Mouse (Mus musculus) ES-Bruce4 (cell line): Measurements from ENCODE around the gene Dnlz. TPM values are rescaled to one million over a fixed set of nuclear protein-coding genes. Genes with fewer than 3 reads are reported as not detected.

Experiments
- H3K27ac ChIP-seq: 2 replicates; pipeline ENCODE4 v1.5.1; 2012; ENCODE audit warnings: low read length, inconsistent platforms; ENCODE audit not compliant: insufficient read depth
- H3K27me3 ChIP-seq: 2 replicates; pipeline ENCODE4 v1.6.1; 2012; ENCODE audit warnings: mild to moderate bottlenecking, low read length, inconsistent platforms; ENCODE audit not compliant: control insufficient read depth, poor library complexity, insufficient read depth, severe bottlenecking
- H3K36me3 ChIP-seq: 2 replicates; pipeline ENCODE4 v1.6.1; 2012; ENCODE audit warnings: inconsistent platforms, mild to moderate bottlenecking, low read length, moderate library complexity; ENCODE audit not compliant: control insufficient read depth, poor library complexity, insufficient read depth, severe bottlenecking
- H3K4me1 ChIP-seq: one replicate; pipeline ENCODE4 v1.8.1; 2011; ENCODE audit warnings: low read length; ENCODE audit not compliant: control insufficient read depth, insufficient read depth
- H3K4me3 ChIP-seq: 2 replicates; pipeline ENCODE4 v1.5.1; 2011; ENCODE audit warnings: low read depth, mild to moderate bottlenecking, low read length
- H3K9ac ChIP-seq: 2 replicates; pipeline ENCODE4 v1.6.1; 2012; ENCODE audit warnings: low read depth, mild to moderate bottlenecking, inconsistent platforms; ENCODE audit not compliant: poor library complexity, severe bottlenecking
- H3K9me3 ChIP-seq: replicated peaks from 2 replicates; pipeline ENCODE4 v1.6.1; 2012; ENCODE audit warnings: mild to moderate bottlenecking, low read length, inconsistent platforms; ENCODE audit not compliant: control insufficient read depth, poor library complexity, insufficient read depth, severe bottlenecking
- CTCF ChIP-seq: IDR thresholded peaks from one replicate; pipeline ENCODE4 v1.8.1; 2011; ENCODE audit warnings: low read depth, low read length
- EP300 ChIP-seq: IDR thresholded peaks from 2 replicates; pipeline ENCODE4 v1.6.1; 2011; ENCODE audit warnings: low read depth, low read length; ENCODE audit not compliant: insufficient read depth
- POLR2A ChIP-seq: IDR thresholded peaks from one replicate; pipeline ENCODE4 v1.8.1; 2011; ENCODE audit warnings: low read length; ENCODE audit not compliant: insufficient read depth
- polyA plus RNA-seq: library from polyadenylated mRNA; stranded (reverse); fragments of >200 nt; gene quantifications from 2 replicates; pipeline ENCODE4 v1.2.4, GENCODE M21; 2011; ENCODE audit warnings: low read depth; ENCODE audit not compliant: missing spikeins, insufficient read depth, insufficient read length

Dnlz gene
- polyA plus RNA-seq, 1 experiment = 9.8 TPM

DNA sequence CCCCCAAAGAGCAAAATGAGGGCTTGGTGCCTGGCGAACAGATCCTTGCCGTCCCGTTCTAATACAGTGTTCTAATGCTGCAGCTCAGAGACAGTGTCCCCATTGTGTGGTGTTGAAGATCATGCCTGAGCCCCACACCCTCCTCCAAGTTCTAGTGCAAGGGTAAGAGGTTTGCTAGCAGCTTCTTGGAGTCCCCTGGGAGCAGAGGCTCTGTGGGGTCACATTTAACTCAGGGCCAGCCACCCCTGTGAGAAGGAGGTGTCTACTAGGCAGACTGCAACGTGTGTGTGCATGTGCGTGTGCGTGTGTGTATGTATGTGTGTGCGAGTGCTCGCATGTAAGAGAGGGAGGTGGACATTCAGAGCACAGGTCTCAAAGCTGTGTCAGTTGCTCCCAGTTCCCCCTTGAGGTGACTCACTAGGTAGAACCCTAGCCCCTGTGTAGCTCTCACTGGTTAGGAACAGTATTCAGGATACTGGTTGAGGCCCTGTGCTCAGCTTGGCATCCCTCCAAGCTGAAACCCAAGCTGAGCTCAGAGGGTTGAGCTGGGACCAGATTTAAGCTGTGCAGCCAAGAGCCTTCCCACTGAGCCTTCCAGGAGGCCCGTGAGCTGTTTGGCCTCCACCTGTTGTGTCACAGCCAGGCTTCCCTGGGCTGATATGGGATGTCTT lies 35.2 kb downstream of the Dnlz start:
- Histone ChIP-seq H3K27ac (no peak overlapping the region), H3K36me3 (no peaks in the 10 kb centered on the region), H3K27me3 (no peaks in the 10 kb centered on the region), H3K4me1 (peaks cover 2% of the 10 kb centered on the region), H3K9me3 (no peaks in the 10 kb centered on the region), H3K4me3 (no peak overlapping the region), H3K9ac (no peak overlapping the region)
- TF ChIP-seq POLR2A (no peak), EP300 (no peak), CTCF (no peak)

DNA sequence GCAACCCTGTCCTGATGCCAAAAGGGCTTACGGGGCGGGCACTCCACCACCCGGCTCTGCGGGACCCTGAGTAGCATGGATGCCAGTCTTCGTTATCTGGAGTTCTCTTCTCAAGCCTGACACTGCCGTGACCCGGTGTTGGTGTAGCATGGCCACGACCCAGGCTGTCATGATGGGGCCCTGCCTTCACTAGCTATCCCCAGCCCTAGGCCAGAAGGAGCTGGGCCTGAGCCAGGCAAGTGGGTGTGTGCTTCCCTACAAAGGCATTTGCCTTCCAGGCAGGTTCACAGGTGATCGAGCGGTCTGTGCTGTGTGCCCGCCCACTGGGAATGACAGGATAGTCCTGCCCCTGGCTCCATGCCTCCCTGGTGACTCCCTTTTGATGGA lies 36.0 kb downstream of the Dnlz start:
- H3K4me3 ChIP-seq = peak overlapping the region; percentile 73
- TF ChIP-seq EP300 (no peak), CTCF (no peak), POLR2A (no peak)
- H3K9me3 ChIP-seq = no peaks in the 10 kb centered on the region
- H3K27ac ChIP-seq = no peak overlapping the region
- H3K27me3 ChIP-seq = no peaks in the 10 kb centered on the region
- peaks cover 2% of the 10 kb centered on the region for H3K4me1 ChIP-seq
- H3K9ac ChIP-seq = peak overlapping the region; percentile 83
- H3K36me3 ChIP-seq = no peaks in the 10 kb centered on the region

DNA sequence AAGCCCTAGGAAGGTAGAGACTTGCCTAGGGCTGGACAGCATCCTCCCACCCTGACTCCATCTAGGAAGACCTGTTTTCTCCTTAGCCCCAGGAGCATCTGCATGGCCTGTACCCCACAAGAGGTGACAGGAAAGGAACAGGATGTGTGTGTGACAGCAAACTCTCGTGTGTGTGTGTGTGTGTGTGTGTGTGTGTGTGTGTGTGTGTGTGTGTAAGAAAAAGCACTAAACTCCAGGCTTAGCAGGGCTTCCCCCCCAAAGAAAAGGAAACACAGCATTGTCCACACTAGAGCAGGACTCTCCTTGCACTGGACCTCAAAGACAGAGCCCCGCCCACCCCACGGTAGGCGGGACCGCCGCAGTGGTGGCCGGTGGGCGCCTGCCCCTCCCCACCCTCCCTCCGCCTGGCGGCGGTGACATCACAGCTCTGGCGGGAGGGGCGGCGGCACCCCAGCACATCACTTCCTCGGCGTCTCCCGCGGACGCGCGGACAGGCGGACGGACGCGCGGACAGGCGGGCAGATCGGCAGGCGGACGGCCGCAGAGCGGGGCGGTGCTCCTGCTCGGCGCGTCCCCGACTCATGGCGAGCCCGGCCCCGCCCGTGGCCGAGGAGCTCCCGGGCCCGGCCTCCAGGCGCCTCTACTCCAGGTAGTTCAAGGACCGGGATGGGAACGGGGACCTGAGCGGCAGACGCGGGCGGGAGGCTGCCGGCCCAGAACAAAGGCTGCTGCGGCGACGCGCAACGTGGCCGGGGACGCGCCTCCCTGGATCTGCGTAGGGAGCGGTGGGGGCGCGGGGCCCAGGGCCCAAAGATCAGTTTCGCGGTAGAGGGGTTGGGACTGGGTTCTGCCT lies 36.6 kb downstream of the Dnlz start, which contains the start of gene Gpsm1:
Gene Gpsm1, plus strand, starts transcription at position 444 of the 853 bp plus-strand sequence.
- Histone ChIP-seq H3K36me3 (no peaks in the 10 kb centered on the region), H3K9me3 (no peaks in the 10 kb centered on the region), H3K4me3 (peak within 1 kb of the TSS; percentile 73), H3K9ac (peak within 1 kb of the TSS; percentile 83), H3K27me3 (no peaks in the 10 kb centered on the region), H3K27ac (no peak within 1 kb of the TSS), H3K4me1 (peaks cover 2% of the 10 kb centered on the region)
- TF ChIP-seq POLR2A (no peak), EP300 (no peak), CTCF (no peak)

DNA sequence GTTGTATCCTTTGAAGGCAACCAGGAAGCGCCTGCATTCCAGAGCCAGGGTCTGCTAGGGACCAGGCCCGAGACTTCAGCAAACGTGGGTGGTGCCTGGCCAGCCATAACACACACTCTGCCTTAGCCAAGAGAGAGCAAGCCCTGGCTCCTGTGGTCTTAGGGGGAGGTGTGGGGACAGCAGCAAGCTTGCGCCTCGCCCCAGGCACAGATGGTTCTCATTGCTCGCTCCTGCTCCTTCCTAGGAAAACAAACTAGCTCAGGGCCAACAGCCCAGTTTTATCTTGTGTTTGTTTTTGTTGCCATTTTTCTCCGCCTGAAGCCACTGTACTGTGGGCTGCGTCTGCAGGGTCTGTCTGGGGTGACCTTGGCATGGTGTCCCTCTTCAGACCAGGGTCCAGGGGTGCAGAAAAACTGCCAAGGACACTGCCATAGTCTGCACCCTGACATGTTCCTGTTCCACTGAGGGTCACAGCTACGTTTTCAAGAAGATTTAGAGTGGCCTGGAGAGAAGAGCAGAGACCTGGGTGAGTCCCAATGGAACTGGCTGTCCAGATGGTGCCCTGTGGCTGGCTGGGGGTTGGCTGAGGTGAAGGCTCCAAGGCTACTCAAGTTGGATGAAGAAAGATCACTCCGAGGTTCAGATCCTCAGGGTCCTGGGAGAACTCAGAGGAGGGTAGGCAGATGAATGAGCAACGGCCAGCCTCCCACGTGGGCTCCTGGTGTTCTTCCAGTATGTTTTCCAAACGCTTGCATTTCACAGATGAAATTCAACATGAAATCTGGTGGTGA lies 37.4 kb downstream of the Dnlz start:
- TF ChIP-seq POLR2A (no peak), EP300 (no peak), CTCF (no peak)
- Histone ChIP-seq H3K4me1 (peaks cover 2% of the 10 kb centered on the region), H3K36me3 (no peaks in the 10 kb centered on the region), H3K9ac (no peak overlapping the region), H3K27me3 (no peaks in the 10 kb centered on the region), H3K27ac (no peak overlapping the region), H3K4me3 (no peak overlapping the region), H3K9me3 (no peaks in the 10 kb centered on the region)

DNA sequence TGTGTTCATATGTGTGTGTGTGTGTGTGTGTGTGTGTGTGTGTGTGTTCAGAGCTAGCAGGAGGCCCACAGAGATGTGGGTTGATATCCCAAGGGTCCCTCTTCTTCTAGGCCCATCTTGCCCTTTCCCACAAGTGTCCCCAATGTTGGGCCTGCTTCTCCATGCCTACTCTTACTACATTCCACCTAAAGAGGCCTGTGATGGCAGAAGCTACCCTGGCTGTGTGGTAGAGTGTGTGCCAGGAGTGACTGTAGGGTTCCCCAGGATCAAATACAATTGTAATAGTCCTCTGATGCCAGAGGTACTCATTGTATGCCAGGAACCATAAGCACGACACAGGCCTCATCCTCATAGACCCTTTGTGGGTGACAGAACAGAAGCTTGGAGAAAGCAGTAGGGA lies 38.5 kb downstream of the Dnlz start:
- TF ChIP-seq CTCF = no peak
- TF ChIP-seq EP300 = no peak
- TF ChIP-seq POLR2A = no peak
- Histone ChIP-seq H3K9me3 (no peaks in the 10 kb centered on the region), H3K36me3 (no peaks in the 10 kb centered on the region), H3K27ac (no peak overlapping the region), H3K4me1 (peaks cover 2% of the 10 kb centered on the region), H3K9ac (no peak overlapping the region), H3K27me3 (no peaks in the 10 kb centered on the region), H3K4me3 (no peak overlapping the region)
